Mouse (Mus musculus) cortical plate, adult 2 months (tissue): ENCODE results near the gene Hook2. TPM values are rescaled to one million over a fixed set of nuclear protein-coding genes. Genes with fewer than 3 reads are reported as not detected.

Source experiments
- H3K27ac ChIP-seq: fragments of 200-500 bp; 2 replicates; pipeline ENCODE4 v1.5.1; 2012; ENCODE audit warnings: low read length, control low read depth, inconsistent platforms; ENCODE audit not compliant: insufficient read depth
- H3K4me1 ChIP-seq: fragments of 200-500 bp; 2 replicates; pipeline ENCODE4 v1.6.1; 2011; ENCODE audit warnings: low read length; ENCODE audit not compliant: control insufficient read depth, insufficient read depth
- H3K4me3 ChIP-seq: fragments of 200-500 bp; 2 replicates; pipeline ENCODE4 v1.5.1; 2011; ENCODE audit warnings: mild to moderate bottlenecking, low read length, control low read depth; ENCODE audit not compliant: insufficient read depth
- CTCF ChIP-seq: fragments of 200-500 bp; IDR thresholded peaks from 2 replicates; pipeline ENCODE4 v1.5.1; 2011; ENCODE audit warnings: mild to moderate bottlenecking, control low read depth, low read length; ENCODE audit not compliant: insufficient read depth; ENCODE audit errors: extremely low read depth
- POLR2A ChIP-seq: fragments of 200-500 bp; IDR thresholded peaks from 2 replicates; pipeline ENCODE4 v1.6.1; 2011; ENCODE audit warnings: mild to moderate bottlenecking, low read length, control low read depth; ENCODE audit not compliant: insufficient read depth; ENCODE audit errors: extremely low read depth
- polyA plus RNA-seq: library from polyadenylated mRNA; depleted of rRNA; stranded (reverse); fragments of >200 nt; gene quantifications from 2 replicates; pipeline ENCODE4 v1.2.3, GENCODE M21; 2012

Hook2 gene
- polyA plus RNA-seq, 1 experiment: 15.6 TPM

DNA sequence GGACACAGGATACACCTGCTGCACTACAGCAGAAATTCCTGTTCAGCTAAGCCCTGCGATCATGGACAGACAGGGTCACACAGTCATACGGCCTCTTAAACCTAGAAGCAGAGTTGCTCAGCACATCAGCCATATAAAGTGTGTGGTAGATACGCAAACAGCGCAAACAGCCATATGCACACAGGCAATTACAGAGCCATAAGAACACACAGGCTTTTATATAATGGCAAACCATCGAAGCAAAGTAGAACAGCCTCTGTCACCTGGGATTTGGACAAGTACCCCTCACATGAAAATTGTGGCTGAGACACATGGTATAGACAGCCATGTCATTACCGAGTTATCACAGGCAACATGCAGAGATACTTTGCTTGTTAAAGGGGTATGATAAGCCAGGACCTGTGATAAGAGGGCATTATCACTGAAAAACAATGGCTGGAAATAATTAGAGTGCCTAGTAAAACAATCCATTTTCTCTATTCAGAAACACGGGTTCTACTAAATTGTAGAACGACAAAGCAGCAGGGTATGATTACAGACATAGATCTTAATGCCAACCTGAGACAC, 3.9 kb upstream of the Hook2 start:
- Histone ChIP-seq H3K4me3 (peak overlapping the region; percentile 55; the same call in 1 of the 2 replicates), H3K27ac (peak overlapping the region; percentile 62), H3K4me1 (peaks cover 7% of the 10 kb centered on the region; the same call in 1 of the 2 replicates)
- no peak for TF ChIP-seq POLR2A
- no peak for TF ChIP-seq CTCF

DNA sequence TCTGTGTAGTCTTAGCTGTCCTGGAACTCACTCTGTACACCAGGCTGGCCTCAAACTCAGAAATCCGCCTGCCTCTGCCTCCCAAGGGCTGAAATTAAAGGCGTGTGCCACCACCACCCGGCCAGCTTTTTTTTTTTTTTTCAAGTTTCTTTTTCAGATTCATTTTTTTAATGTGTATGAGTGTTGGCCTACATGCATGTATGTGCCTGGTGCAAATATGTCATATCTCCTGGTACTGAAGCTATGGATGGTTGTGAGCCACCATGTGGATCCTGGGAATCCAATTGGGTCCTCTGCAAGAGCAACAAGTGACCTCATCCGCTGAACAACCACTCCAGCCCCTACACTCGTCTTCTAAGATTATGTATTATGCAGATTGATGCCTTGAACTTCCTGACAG, 3.0 kb upstream of the Hook2 start:
- peaks cover 7% of the 10 kb centered on the region; the same call in 1 of the 2 replicates for H3K4me1 ChIP-seq
- no peak for TF ChIP-seq POLR2A
- TF ChIP-seq CTCF: no peak
- no peak overlapping the region for H3K27ac ChIP-seq
- H3K4me3 ChIP-seq: no peak overlapping the region

DNA sequence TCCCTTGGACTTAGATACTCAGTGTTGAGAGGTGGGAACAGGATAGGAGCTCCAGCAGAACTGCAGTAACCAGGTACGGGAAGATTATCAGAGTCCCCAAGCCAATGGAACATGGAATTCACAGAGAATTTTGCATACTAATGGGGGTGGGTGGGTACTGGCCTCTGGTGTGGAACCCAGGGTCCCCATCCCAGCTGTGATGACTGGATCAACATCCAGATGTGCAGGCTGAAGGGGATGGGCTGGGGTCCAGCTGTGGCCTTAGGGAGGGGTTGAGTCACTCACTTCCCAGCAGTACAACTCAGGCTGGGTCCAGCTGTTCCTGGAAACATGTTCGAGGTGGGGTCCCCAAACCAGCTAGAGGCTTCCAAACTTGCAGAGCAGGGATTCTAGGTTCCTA, 2.5 kb upstream of the Hook2 start:
- Histone ChIP-seq H3K4me3 (no peak overlapping the region), H3K4me1 (peaks cover 7% of the 10 kb centered on the region; the same call in 1 of the 2 replicates), H3K27ac (no peak overlapping the region)
- TF ChIP-seq CTCF (no peak), POLR2A (no peak)

DNA sequence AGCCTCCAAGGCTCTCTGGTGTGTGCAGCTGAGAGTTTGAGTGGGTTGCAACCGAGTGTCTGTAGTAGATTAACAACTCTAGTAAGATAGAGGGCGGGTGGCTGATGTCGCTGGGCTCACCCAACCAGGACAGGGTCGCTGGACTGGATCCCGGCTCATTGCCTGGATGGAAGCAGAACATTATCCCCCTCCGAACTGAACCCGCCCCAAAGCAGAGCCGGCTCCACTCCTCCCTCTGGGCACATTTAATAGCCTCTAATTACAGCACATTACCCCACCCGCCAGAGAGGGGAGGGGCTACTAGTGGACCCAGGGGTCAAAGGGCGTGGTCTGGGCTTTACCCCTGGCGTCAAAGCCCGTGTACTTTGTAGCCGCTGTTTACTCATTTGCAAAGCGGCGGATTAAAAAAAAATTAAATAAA, 1.1 kb upstream of the Hook2 start:
- no peak for TF ChIP-seq POLR2A
- no peak for TF ChIP-seq CTCF
- no peak overlapping the region for H3K27ac ChIP-seq
- H3K4me3 ChIP-seq: no peak overlapping the region; the same call in 1 of the 2 replicates

DNA sequence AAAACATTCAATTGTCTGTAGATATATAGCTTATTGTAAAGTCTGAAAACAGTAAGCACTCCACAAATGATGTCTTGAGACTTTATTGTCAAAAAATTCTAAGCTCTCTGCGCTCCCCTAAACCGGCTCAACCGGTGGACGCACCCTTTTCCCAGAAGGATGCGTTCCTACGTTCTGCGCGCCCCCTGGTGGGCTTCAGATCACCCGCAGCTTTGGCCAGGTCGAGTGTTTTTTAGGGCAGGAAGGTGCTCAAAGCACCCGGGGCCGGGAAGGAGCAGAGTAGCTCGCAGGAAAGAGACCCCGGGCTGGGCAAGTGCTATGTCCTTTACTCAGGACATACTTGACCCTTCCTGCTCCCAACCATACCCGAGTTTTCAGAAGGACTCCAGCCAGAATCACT, 593 bp upstream of the Hook2 start:
- TF ChIP-seq POLR2A: no peak
- TF ChIP-seq CTCF: peak; percentile 66
- Histone ChIP-seq H3K4me1 (peaks cover 7% of the 10 kb centered on the region; the same call in 1 of the 2 replicates), H3K27ac (peak overlapping the region; percentile 32), H3K4me3 (peak overlapping the region; percentile 43)

More for the DNA sequence above, 1.1 kb upstream of the Hook2 start:
- H3K4me1 ChIP-seq: peaks cover 7% of the 10 kb centered on the region; the same call in 1 of the 2 replicates

DNA sequence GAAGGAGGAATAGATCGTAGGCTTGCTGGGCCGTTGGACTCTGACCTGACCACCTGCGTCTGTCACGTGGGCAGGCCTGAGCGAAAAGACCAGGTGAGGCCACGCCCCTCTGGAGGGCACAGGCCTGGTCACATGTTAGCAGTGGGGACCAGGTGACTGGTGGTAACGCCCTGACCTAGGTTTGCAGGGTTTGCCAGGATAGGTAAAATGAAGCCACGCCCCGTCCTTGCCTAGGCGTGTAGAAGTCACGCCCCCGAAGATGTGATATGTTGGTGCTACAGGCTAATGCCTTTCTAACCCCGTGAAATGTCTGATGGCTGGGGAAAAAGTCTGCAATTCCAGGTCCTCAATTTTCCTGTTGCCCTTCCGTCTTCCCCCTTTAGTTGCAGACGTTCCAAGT, 433 bp downstream of the Hook2 start:
- TF ChIP-seq POLR2A (no peak), CTCF (no peak)
- peak overlapping the region; percentile 43 for H3K4me3 ChIP-seq
- H3K27ac ChIP-seq: no peak overlapping the region
- H3K4me1 ChIP-seq: peaks cover 6% of the 10 kb centered on the region; the same call in 1 of the 2 replicates

DNA sequence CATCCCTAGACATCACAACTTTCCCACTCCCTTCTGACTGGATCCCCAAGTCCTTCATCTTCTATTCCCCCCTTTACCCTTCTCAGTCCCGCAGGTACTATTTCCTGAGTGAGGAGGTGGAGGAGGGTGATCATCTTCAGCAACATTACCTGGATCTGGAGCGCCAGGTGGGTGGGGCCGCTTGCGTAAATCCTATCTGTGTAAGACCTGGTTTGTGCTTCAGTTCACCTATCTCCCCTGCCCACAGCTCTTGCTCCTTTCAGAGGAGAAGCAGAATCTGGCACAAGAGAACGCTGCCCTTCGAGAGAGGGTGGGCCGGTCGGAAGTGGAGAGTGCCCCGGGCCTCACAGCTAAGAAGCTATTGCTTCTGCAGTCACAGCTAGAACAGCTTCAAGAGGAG, 4.0 kb downstream of the Hook2 start:
- Histone ChIP-seq H3K4me3 (no peak overlapping the region), H3K4me1 (0 out of 2 replicates have a peak, but pooled peaks cover 2% of the 10 kb centered on the region), H3K27ac (no peak overlapping the region)
- TF ChIP-seq CTCF: no peak

DNA sequence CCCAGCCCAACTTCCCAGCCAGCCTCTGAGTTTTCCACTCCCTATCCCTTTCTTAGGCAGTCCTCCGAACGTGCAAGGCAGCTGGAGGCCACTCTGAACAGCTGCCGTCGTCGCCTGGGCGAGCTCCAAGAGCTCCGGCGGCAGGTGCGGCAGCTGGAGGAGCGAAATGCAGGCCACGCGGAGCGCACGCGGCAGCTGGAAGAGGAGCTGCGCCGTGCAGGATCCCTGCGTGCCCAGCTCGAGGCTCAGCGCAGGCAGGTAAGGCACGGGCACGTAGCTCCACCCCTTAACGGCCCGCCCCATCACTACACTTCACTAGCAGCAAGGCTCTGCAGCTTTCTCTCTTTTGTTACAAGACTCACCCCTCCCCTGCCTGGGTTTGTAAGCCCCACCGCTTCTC, 5.3 kb downstream of the Hook2 start:
- Histone ChIP-seq H3K27ac (no peak overlapping the region), H3K4me3 (no peak overlapping the region), H3K4me1 (0 out of 2 replicates have a peak, but pooled peaks cover 2% of the 10 kb centered on the region)
- TF ChIP-seq POLR2A: no peak
- no peak for TF ChIP-seq CTCF

DNA sequence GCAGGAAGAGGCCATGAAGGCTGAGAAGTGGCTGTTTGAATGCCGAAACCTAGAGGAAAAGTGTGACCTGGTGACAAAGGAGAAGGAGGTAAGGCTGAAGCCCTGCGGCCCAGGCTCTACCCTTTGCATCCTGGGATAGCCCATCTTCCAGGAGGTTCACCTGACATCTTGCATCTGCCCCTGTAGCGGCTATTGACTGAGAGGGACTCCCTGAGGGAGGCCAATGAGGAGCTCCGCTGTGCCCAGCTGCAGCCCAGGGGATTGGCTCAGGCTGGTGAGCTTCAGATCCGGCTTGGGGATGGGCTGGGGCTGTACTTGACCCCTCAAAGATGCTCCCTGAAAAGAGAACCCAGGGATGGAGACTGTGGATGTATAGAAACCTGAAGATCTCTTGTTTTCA, 6.6 kb downstream of the Hook2 start:
- Histone ChIP-seq H3K27ac (no peak overlapping the region), H3K4me1 (no peaks in the 10 kb centered on the region), H3K4me3 (no peak overlapping the region)
- TF ChIP-seq POLR2A (no peak), CTCF (no peak)

DNA sequence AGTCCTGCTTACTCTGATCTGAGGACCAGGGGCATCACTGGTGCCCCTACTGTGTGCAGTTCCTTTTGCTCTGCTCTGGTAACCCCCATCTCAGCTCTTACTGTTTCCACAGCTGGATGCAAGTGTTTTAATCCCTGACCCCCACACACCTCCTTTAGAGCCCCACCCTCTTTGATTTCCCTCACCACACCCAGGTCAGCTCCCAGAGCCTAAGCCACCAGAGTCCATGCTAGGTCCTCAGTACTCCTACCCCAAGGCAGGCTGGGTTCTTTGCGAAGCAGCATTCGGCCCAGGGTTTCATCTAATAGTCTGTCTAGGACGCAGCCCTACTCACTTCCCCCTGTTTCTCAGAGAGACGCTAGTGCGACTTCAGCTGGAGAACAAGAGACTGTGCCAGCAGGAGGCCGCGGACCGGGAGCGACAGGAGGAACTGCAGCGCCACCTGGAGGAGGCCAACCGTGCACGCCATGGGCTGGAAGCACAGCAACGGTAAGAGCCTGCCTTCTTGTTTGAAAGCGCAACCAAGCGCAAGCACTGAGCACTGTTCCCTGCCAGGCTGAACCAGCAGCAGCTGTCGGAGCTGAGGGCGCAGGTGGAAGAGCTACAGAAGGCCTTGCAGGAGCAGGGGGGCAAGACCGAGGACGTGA, 7.4 kb downstream of the Hook2 start:
- H3K4me3 ChIP-seq: no peak overlapping the region

More for the DNA sequence above, 7.4 kb downstream of the Hook2 start:
- TF ChIP-seq POLR2A (peak; percentile 15; the same call in 1 of the 2 replicates), CTCF (peak; percentile 94)
- no peak overlapping the region for H3K27ac ChIP-seq
- no peaks in the 10 kb centered on the region for H3K4me1 ChIP-seq
